Mouse (Mus musculus) MEL (cell line): ENCODE data around the gene Ssu2. TPM values are rescaled to one million over a fixed set of nuclear protein-coding genes. Genes with fewer than 3 reads are reported as not detected.

Experiments used
- DNase-seq: peaks from one replicate; pipeline ENCODE4 v3.0.0; 2011; ENCODE audit warnings: low read depth, low spot score
- H3K27ac ChIP-seq: 2 replicates; pipeline ENCODE4 v1.5.1; 2012; ENCODE audit warnings: low read depth, mild to moderate bottlenecking, control low read depth, low read length, moderate library complexity; ENCODE audit not compliant: control insufficient read depth
- H3K27me3 ChIP-seq, 2 experiments: fragments of 150-350 bp in 1 of 2; sonication (generic) in 1 of 2; 2 replicates each; pipeline ENCODE4 v1.6.1; 2012; ENCODE audit warnings: low read length in 2 of 2, mild to moderate bottlenecking in 2 of 2, improper control_type of control experiment in 1 of 2, moderate library complexity in 1 of 2; ENCODE audit not compliant: insufficient read depth in 2 of 2, control insufficient read depth in 1 of 2
- H3K36me3 ChIP-seq, 2 experiments: 2 replicates each; pipeline ENCODE4 v1.6.1; 2012 to 2014; ENCODE audit warnings: low read length in 2 of 2, improper control_type of control experiment in 1 of 2, inconsistent platforms in 1 of 2, mild to moderate bottlenecking in 1 of 2; ENCODE audit not compliant: insufficient read depth in 2 of 2, control insufficient read depth in 1 of 2
- H3K4me1 ChIP-seq, 2 experiments: fragments of 150-350 bp in 1 of 2; sonication (generic) in 1 of 2; 2 replicates each; pipeline ENCODE4 v1.6.1; 2012; ENCODE audit warnings: low read length in 2 of 2, improper control_type of control experiment in 1 of 2, mild to moderate bottlenecking in 1 of 2; ENCODE audit not compliant: insufficient read depth in 2 of 2, control insufficient read depth in 1 of 2
- H3K4me3 ChIP-seq, 2 experiments: fragments of 150-350 bp in 1 of 2; sonication (generic) in 1 of 2; 2 replicates each; pipeline ENCODE4 v1.5.1; 2012; ENCODE audit warnings: low read depth in 2 of 2, low read length in 2 of 2, mild to moderate bottlenecking in 2 of 2, moderate library complexity in 2 of 2, control low read depth in 1 of 2, improper control_type of control experiment in 1 of 2; ENCODE audit not compliant: control insufficient read depth in 1 of 2, insufficient read depth in 1 of 2
- H3K79me2 ChIP-seq: 2 replicates; pipeline ENCODE4 v1.6.1; 2012; ENCODE audit warnings: mild to moderate bottlenecking, low read length, moderate library complexity; ENCODE audit not compliant: control insufficient read depth, poor library complexity, insufficient read depth
- H3K9ac ChIP-seq: 2 replicates; pipeline ENCODE4 v1.6.1; 2012; ENCODE audit warnings: low read depth, mild to moderate bottlenecking, control low read depth, low read length, moderate library complexity; ENCODE audit not compliant: control insufficient read depth, poor library complexity, severe bottlenecking
- H3K9me3 ChIP-seq: fragments of 150-350 bp; sonication (generic); replicated peaks from 2 replicates; pipeline ENCODE4 v1.6.1; 2012; ENCODE audit warnings: mild to moderate bottlenecking, low read length, improper control_type of control experiment, moderate library complexity; ENCODE audit not compliant: insufficient read depth
- BHLHE40 ChIP-seq: IDR thresholded peaks from 2 replicates; pipeline ENCODE4 v1.6.1; 2012; ENCODE audit warnings: low read depth, mild to moderate bottlenecking, inconsistent platforms, low read length, improper control_type of control experiment, borderline replicate concordance
- CHD1 ChIP-seq: IDR thresholded peaks from 2 replicates; pipeline ENCODE4 v1.6.1; 2012; ENCODE audit warnings: low read depth, mild to moderate bottlenecking, inconsistent platforms, low read length, improper control_type of control experiment
- E2F4 ChIP-seq: IDR thresholded peaks from 2 replicates; pipeline ENCODE4 v1.6.1; 2011; ENCODE audit warnings: low read depth, low read length, improper control_type of control experiment, borderline replicate concordance
- ELF1 ChIP-seq: IDR thresholded peaks from 2 replicates; pipeline ENCODE4 v1.6.1; 2014; ENCODE audit warnings: low read depth, mild to moderate bottlenecking, inconsistent platforms, low read length, improper control_type of control experiment, moderate library complexity
- EP300 ChIP-seq, 2 experiments: IDR thresholded peaks; 2 replicates each; pipeline ENCODE4 v1.6.1; 2011; ENCODE audit warnings: improper control_type of control experiment in 2 of 2, low read length in 2 of 2, low read depth in 1 of 2, mild to moderate bottlenecking in 1 of 2
- GABPA ChIP-seq: IDR thresholded peaks from 2 replicates; pipeline ENCODE4 v1.6.1; 2012; ENCODE audit warnings: low read depth, mild to moderate bottlenecking, inconsistent platforms, low read length, improper control_type of control experiment, moderate library complexity
- GATA1 ChIP-seq: IDR thresholded peaks from 2 replicates; pipeline ENCODE4 v1.6.1; 2011; ENCODE audit warnings: low read depth, low read length, improper control_type of control experiment
- HCFC1 ChIP-seq: IDR thresholded peaks from 2 replicates; pipeline ENCODE4 v1.6.1; 2012; ENCODE audit warnings: low read depth, mild to moderate bottlenecking, inconsistent platforms, low read length, improper control_type of control experiment, moderate library complexity
- KAT2A ChIP-seq: conservative IDR thresholded peaks from 2 replicates; pipeline ENCODE4 v1.6.1; 2012; ENCODE audit warnings: low read depth, low read length, improper control_type of control experiment, inconsistent platforms
- MAX ChIP-seq: IDR thresholded peaks from 2 replicates; pipeline ENCODE4 v1.6.1; 2011; ENCODE audit warnings: low read length, improper control_type of control experiment
- MXI1 ChIP-seq: IDR thresholded peaks from 2 replicates; pipeline ENCODE4 v1.6.1; 2011; ENCODE audit warnings: mild to moderate bottlenecking, low read depth, low read length, improper control_type of control experiment
- NELFE ChIP-seq: IDR thresholded peaks from 2 replicates; pipeline ENCODE4 v1.6.1; 2011; ENCODE audit warnings: low read depth, low read length, improper control_type of control experiment
- NRF1 ChIP-seq: IDR thresholded peaks from 2 replicates; pipeline ENCODE4 v1.6.1; 2014; ENCODE audit warnings: low read depth, mild to moderate bottlenecking, inconsistent platforms, low read length, improper control_type of control experiment, moderate library complexity; ENCODE audit not compliant: poor library complexity, insufficient read depth, severe bottlenecking
- POLR2A ChIP-seq, 2 experiments: IDR thresholded peaks; 2 replicates each; pipeline ENCODE4 v1.6.1; 2011 to 2012; ENCODE audit warnings: low read length in 2 of 2, mild to moderate bottlenecking in 2 of 2, control low read depth in 1 of 2, improper control_type of control experiment in 1 of 2, low read depth in 1 of 2, moderate library complexity in 1 of 2; ENCODE audit not compliant: control insufficient read depth in 1 of 2, insufficient read depth in 1 of 2, poor library complexity in 1 of 2
- POLR2AphosphoS2 ChIP-seq: IDR thresholded peaks from 2 replicates; pipeline ENCODE4 v1.6.1; 2011; ENCODE audit warnings: low read length, improper control_type of control experiment
- RCOR1 ChIP-seq: IDR thresholded peaks from 2 replicates; pipeline ENCODE4 v1.6.1; 2012; ENCODE audit warnings: low read depth, mild to moderate bottlenecking, inconsistent platforms, low read length, improper control_type of control experiment
- SIN3A ChIP-seq: IDR thresholded peaks from 2 replicates; pipeline ENCODE4 v1.6.1; 2012; ENCODE audit warnings: low read length, improper control_type of control experiment, inconsistent platforms
- SMC3 ChIP-seq: IDR thresholded peaks from 2 replicates; pipeline ENCODE4 v1.6.1; 2011; ENCODE audit warnings: low read depth, low read length, improper control_type of control experiment
- TCF12 ChIP-seq: IDR thresholded peaks from 2 replicates; pipeline ENCODE4 v1.6.1; 2014; ENCODE audit warnings: low read depth, mild to moderate bottlenecking, inconsistent platforms, low read length, improper control_type of control experiment, moderate library complexity
- UBTF ChIP-seq: IDR thresholded peaks from 2 replicates; pipeline ENCODE4 v1.6.1; 2012; ENCODE audit warnings: low read depth, mild to moderate bottlenecking, inconsistent platforms, low read length, improper control_type of control experiment, moderate library complexity, borderline replicate concordance; ENCODE audit not compliant: insufficient read depth
- USF1 ChIP-seq: IDR thresholded peaks from 2 replicates; pipeline ENCODE4 v1.6.1; 2014; ENCODE audit warnings: low read depth, mild to moderate bottlenecking, inconsistent platforms, low read length, improper control_type of control experiment, moderate library complexity
- USF2 ChIP-seq, 2 experiments: IDR thresholded peaks; 2 replicates each; pipeline ENCODE4 v1.6.1; 2011 to 2012; ENCODE audit warnings: improper control_type of control experiment in 2 of 2, low read length in 2 of 2, borderline replicate concordance in 1 of 2, inconsistent platforms in 1 of 2, low read depth in 1 of 2, mild to moderate bottlenecking in 1 of 2; ENCODE audit not compliant: insufficient read depth in 1 of 2
- ZMIZ1 ChIP-seq: IDR thresholded peaks from 2 replicates; pipeline ENCODE4 v1.6.1; 2012; ENCODE audit warnings: low read depth, mild to moderate bottlenecking, inconsistent platforms, low read length, improper control_type of control experiment, moderate library complexity
- ZNF384 ChIP-seq: IDR thresholded peaks from 2 replicates; pipeline ENCODE4 v1.6.1; 2012; ENCODE audit warnings: low read depth, mild to moderate bottlenecking, inconsistent platforms, low read length, improper control_type of control experiment
- polyA plus RNA-seq, 2 experiments: library from polyadenylated mRNA; stranded (reverse) in 1 of 2; unstranded in 1 of 2; fragments of >175 nt in 1 of 2; fragments of >200 nt in 1 of 2; gene quantifications; 2 replicates each; pipeline versions ENCODE4 v1.2.1 to v1.2.4; 2012; ENCODE audit warnings: low replicate concordance in 2 of 2, low read depth in 1 of 2; ENCODE audit not compliant: insufficient read length in 2 of 2, insufficient read depth in 1 of 2, missing spikeins in 1 of 2
- total RNA-seq: library from RNA; depleted of rRNA; stranded (reverse); fragments of 300-350 nt; gene quantifications from 2 replicates; pipeline ENCODE4 v1.2.3, GENCODE M21; 2012

Gene Ssu2
- total and polyA plus RNA-seq, 3 experiments, result not detected

DNA sequence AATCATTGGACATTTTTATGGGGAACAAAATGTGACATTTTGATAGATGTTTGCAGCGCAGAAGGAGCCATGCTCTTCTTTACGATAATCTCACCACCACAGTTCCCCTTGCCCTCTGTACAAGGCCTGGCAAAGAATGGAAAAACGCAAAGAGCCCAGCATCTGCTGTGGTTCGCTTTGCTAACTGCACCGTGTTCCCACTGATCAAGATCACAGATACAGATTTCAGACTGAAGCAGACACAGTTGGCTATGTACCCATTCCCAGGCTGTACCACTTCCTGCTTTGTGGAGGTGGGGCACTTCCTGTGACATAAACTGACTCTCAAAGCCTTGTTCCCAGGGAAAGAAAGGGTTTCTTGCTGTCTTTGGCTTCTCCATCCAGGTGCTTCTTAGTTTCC lies 53.9 kb downstream of the Ssu2 start:
- Histone ChIP-seq H3K36me3 (no peaks in the 10 kb centered on the region), H3K4me3 (no peak overlapping the region), H3K9me3 (no peaks in the 10 kb centered on the region), H3K27ac (no peak overlapping the region), H3K79me2 (no peaks in the 10 kb centered on the region), H3K4me1 (no peaks in the 10 kb centered on the region), H3K27me3 (no peaks in the 10 kb centered on the region), H3K9ac (no peak overlapping the region)
- DNase-seq, result no peak
- TF ChIP-seq E2F4 (no peak), SIN3A (no peak), GATA1 (no peak), NRF1 (no peak), POLR2A (IDR thresholded peaks at IDR 0.05; ENCODE audit: control insufficient read depth in 1 of 2, insufficient read depth in 1 of 2, low read depth in 1 of 2, low read length in 2 of 2, poor library complexity in 1 of 2) (no peak), HCFC1 (no peak), NELFE (no peak), KAT2A (no peak), USF1 (no peak), MXI1 (no peak), TCF12 (no peak), ZMIZ1 (no peak), BHLHE40 (no peak), ZNF384 (no peak), CHD1 (no peak), ELF1 (no peak), USF2 (IDR thresholded peaks at IDR 0.05; ENCODE audit: borderline replicate concordance in 1 of 2, insufficient read depth in 1 of 2, low read depth in 1 of 2, low read length in 2 of 2) (no peak), UBTF (no peak), SMC3 (no peak), GABPA (no peak)

DNA sequence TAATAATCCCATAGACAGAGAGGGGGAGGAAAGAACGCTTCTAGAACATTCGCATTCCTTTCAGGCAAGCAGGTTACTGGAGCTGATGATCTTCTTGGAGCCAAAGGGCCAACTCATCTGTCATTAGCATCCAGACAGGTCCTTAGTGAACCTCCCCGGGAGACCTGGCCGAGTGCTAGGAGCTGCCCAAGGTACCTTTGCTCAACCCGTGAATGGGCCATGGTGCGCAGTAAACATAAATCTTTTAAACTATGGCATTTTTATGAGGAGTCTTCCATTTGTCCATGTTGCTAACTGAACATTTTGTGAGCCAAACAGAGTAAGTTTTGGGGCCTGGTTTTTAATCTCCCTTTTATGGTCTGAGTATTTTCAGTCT lies 56.6 kb downstream of the Ssu2 start:
- Histone ChIP-seq H3K9me3 (no peaks in the 10 kb centered on the region), H3K27me3 (no peaks in the 10 kb centered on the region), H3K4me1 (no peaks in the 10 kb centered on the region), H3K27ac (no peak overlapping the region), H3K36me3 (no peaks in the 10 kb centered on the region), H3K79me2 (no peaks in the 10 kb centered on the region), H3K4me3 (no peak overlapping the region), H3K9ac (no peak overlapping the region)
- TF ChIP-seq MAX, result no peak
- no peak for TF ChIP-seq CHD1
- TF ChIP-seq EP300 (IDR thresholded peaks at IDR 0.05; ENCODE audit: low read depth in 1 of 2, low read length in 2 of 2), result no peak
- TF ChIP-seq NRF1, result no peak
- no peak for TF ChIP-seq RCOR1
- no peak for TF ChIP-seq GABPA
- no peak for TF ChIP-seq POLR2AphosphoS2
- TF ChIP-seq USF1, result no peak
- no peak for DNase-seq
